Comparison of ENCODE assay signal across 18 mouse cellular contexts in genomic region chr19:55938254-55939046, GRCm38 (mm10).
A peak's percentile ranks its signal among the peaks of the same experiment; 100 is the strongest.
DNase-seq lines count a peak whose midpoint lies in the region; ATAC-seq and TF ChIP-seq lines count a peak whose summit lies in the region.
"Had no signal": no experiment of that assay in that cellular context is flagged by ENCODE, and none has a peak within 500 bp of the region (broad histone marks: within the 10 kb centered on the region; RNA-seq: fewer than 3 reads in every experiment).

No protein-coding gene starts in this region.

- H3K9me3 ChIP-seq in forebrain, embryonic 10.5 days: no peaks in the 10 kb centered on the region
- no peaks in the 10 kb centered on the region for H3K9me3 ChIP-seq in forebrain, embryonic 13.5 days (replicated peaks)
- no peaks in the 10 kb centered on the region for H3K9me3 ChIP-seq in midbrain, embryonic 11.5 days (ENCODE audit: control insufficient read depth, low read length)
- no peaks in the 10 kb centered on the region for H3K9me3 ChIP-seq in midbrain, embryonic 14.5 days (ENCODE audit: control insufficient read depth, low read length)
- no peaks in the 10 kb centered on the region for H3K9me3 ChIP-seq in liver, postnatal 0 days (ENCODE audit: low read length)
- H3K9me3 ChIP-seq: lung, embryonic 15.5 days; neural tube, embryonic 12.5 days had no signal

- no peak overlapping the region for H3K4me2 ChIP-seq in forebrain, embryonic 13.5 days
- no peak overlapping the region for H3K4me2 ChIP-seq in midbrain, embryonic 11.5 days
- H3K4me2 ChIP-seq in midbrain, embryonic 14.5 days (ENCODE audit: low read length): no peak overlapping the region
- H3K4me2 ChIP-seq in liver, postnatal 0 days (ENCODE audit: low read depth, low read length): peak overlapping the region; percentile 63
- H3K4me2 ChIP-seq: hindbrain, embryonic 14.5 days; lung, embryonic 15.5 days; neural tube, embryonic 12.5 days had no signal

- no peak for DNase-seq in forebrain, embryonic 10.5 days (ENCODE audit: extremely low spot score, low spot score)
- DNase-seq in midbrain, embryonic 11.5 days (ENCODE audit: low spot score, missing footprints): peak; percentile 56
- no peak for DNase-seq in midbrain, embryonic 14.5 days
- peak; percentile 17 for DNase-seq in liver, postnatal 0 days
- no peak for DNase-seq in retina, postnatal 1 day
- no peak for DNase-seq in Muller cell, postnatal 12 days (ENCODE audit: inconsistent ontology term)
- DNase-seq: cerebellum, adult 18-20 months; embryo, embryonic 11 days; gastrocnemius, postnatal 10 days; kidney, adult 9 months; layer of hippocampus, postnatal 36 days; left cerebral cortex, postnatal 4 days; thymus, postnatal 4 days had no signal

- TF ChIP-seq EP300 in liver, postnatal 0 days (IDR thresholded peaks at IDR 0.05; ENCODE audit: low read depth): peak; percentile 99

- H3K4me1 ChIP-seq in forebrain, embryonic 10.5 days: peaks cover 39% of the 10 kb centered on the region
- peaks cover 34% of the 10 kb centered on the region for H3K4me1 ChIP-seq in forebrain, embryonic 13.5 days
- H3K4me1 ChIP-seq in midbrain, embryonic 11.5 days (ENCODE audit: control insufficient read depth, insufficient read depth, low read length): peaks cover 7% of the 10 kb centered on the region
- H3K4me1 ChIP-seq in midbrain, embryonic 14.5 days (ENCODE audit: control insufficient read depth, insufficient read depth, low read length): peaks cover 3% of the 10 kb centered on the region
- H3K4me1 ChIP-seq in liver, postnatal 0 days (ENCODE audit: insufficient read depth): peaks cover 38% of the 10 kb centered on the region
- H3K4me1 ChIP-seq: lung, embryonic 15.5 days had no signal

- ATAC-seq in forebrain, embryonic 13.5 days: no peak
- no peak for ATAC-seq in midbrain, embryonic 11.5 days (ENCODE audit: low FRiP score)
- no peak for ATAC-seq in midbrain, embryonic 14.5 days (ENCODE audit: low FRiP score, low TSS enrichment)
- peak; percentile 55 for ATAC-seq in erythroid progenitor cell, adult 5-6 weeks (replicated peaks; ENCODE audit: low FRiP score, poor library complexity, severe bottlenecking)
- ATAC-seq in liver, postnatal 0 days: peak; percentile 50

- H3K36me3 ChIP-seq in forebrain, embryonic 10.5 days (replicated peaks): no peaks in the 10 kb centered on the region
- H3K36me3 ChIP-seq in forebrain, embryonic 13.5 days (ENCODE audit: poor library complexity, severe bottlenecking): no peaks in the 10 kb centered on the region
- no peaks in the 10 kb centered on the region for H3K36me3 ChIP-seq in midbrain, embryonic 11.5 days (ENCODE audit: control insufficient read depth, insufficient read depth, low read length)
- H3K36me3 ChIP-seq in midbrain, embryonic 14.5 days (ENCODE audit: control insufficient read depth, insufficient read depth, low read length): no peaks in the 10 kb centered on the region
- H3K36me3 ChIP-seq in liver, postnatal 0 days (replicated peaks; ENCODE audit: insufficient read depth, low read length): no peaks in the 10 kb centered on the region
- H3K36me3 ChIP-seq: lung, embryonic 15.5 days; neural tube, embryonic 12.5 days had no signal

- peaks cover 37% of the 10 kb centered on the region for H3K27me3 ChIP-seq in forebrain, embryonic 10.5 days (ENCODE audit: poor library complexity, severe bottlenecking)
- peaks cover 44% of the 10 kb centered on the region for H3K27me3 ChIP-seq in forebrain, embryonic 13.5 days
- H3K27me3 ChIP-seq in midbrain, embryonic 11.5 days (ENCODE audit: control insufficient read depth, insufficient read depth, low read length): no peaks in the 10 kb centered on the region
- H3K27me3 ChIP-seq in midbrain, embryonic 14.5 days (ENCODE audit: control insufficient read depth, insufficient read depth, low read length): no peaks in the 10 kb centered on the region
- H3K27me3 ChIP-seq in liver, postnatal 0 days (ENCODE audit: insufficient read depth, low read length): no peaks in the 10 kb centered on the region
- H3K27me3 ChIP-seq: lung, embryonic 15.5 days; neural tube, embryonic 12.5 days had no signal

- TF ChIP-seq CTCF in liver, postnatal 0 days (IDR thresholded peaks at IDR 0.05; ENCODE audit: low read depth): no peak

- H3K4me3 ChIP-seq in forebrain, embryonic 10.5 days: no peak overlapping the region
- no peak overlapping the region for H3K4me3 ChIP-seq in forebrain, embryonic 13.5 days
- no peak overlapping the region for H3K4me3 ChIP-seq in midbrain, embryonic 11.5 days (ENCODE audit: low read depth, low read length)
- no peak overlapping the region for H3K4me3 ChIP-seq in midbrain, embryonic 14.5 days (replicated peaks; ENCODE audit: low read depth, low read length)
- peak overlapping the region; percentile 35; the same call in 1 of the 2 replicates for H3K4me3 ChIP-seq in liver, postnatal 0 days (ENCODE audit: low read depth, low read length)
- H3K4me3 ChIP-seq: lung, embryonic 15.5 days; neural tube, embryonic 12.5 days had no signal

- H3K27ac ChIP-seq in forebrain, embryonic 10.5 days: peak overlapping the region; percentile 48; the same call in 1 of the 2 replicates
- no peak overlapping the region for H3K27ac ChIP-seq in forebrain, embryonic 13.5 days
- no peak overlapping the region for H3K27ac ChIP-seq in midbrain, embryonic 11.5 days (ENCODE audit: low read depth, low read length)
- H3K27ac ChIP-seq in midbrain, embryonic 14.5 days (replicated peaks; ENCODE audit: low read depth, low read length): no peak overlapping the region
- H3K27ac ChIP-seq in liver, postnatal 0 days (ENCODE audit: low read depth): peak overlapping the region; percentile 93
- H3K27ac ChIP-seq: hindbrain, embryonic 14.5 days; lung, embryonic 15.5 days; neural tube, embryonic 12.5 days had no signal

- 94% methylated on average over 21 of the region's 21 CpGs for WGBS in forebrain, embryonic 10.5 days
- 91% methylated on average over 21 of the region's 21 CpGs for WGBS in forebrain, embryonic 13.5 days
- 93% methylated on average over 21 of the region's 21 CpGs for whole genome bisulfite sequencing in midbrain, embryonic 11.5 days
- WGBS in midbrain, embryonic 14.5 days: 94% methylated on average over 21 of the region's 21 CpGs
- WGBS in liver, postnatal 0 days (ENCODE audit: insufficient replicate concordance): 65% methylated on average over 21 of the region's 21 CpGs

- H3K9ac ChIP-seq in forebrain, embryonic 13.5 days: no peak overlapping the region
- no peak overlapping the region for H3K9ac ChIP-seq in midbrain, embryonic 11.5 days (ENCODE audit: low read length)
- no peak overlapping the region for H3K9ac ChIP-seq in midbrain, embryonic 14.5 days (replicated peaks; ENCODE audit: low read length)
- peak overlapping the region; percentile 53 for H3K9ac ChIP-seq in liver, postnatal 0 days (replicated peaks)
- H3K9ac ChIP-seq: hindbrain, embryonic 14.5 days; lung, embryonic 15.5 days; neural tube, embryonic 12.5 days had no signal

Comparison
In these comparisons a context has a peak if more than half of its experiments do, and no peak if none do; other contexts are left out.
1. DNase-seq: peak in midbrain, embryonic 11.5 days (single experiment) and liver, postnatal 0 days (single experiment); none in forebrain, embryonic 10.5 days (single experiment), midbrain, embryonic 14.5 days (single experiment), retina, postnatal 1 day (single experiment) and Muller cell, postnatal 12 days (single experiment).
2. H3K27ac ChIP-seq: peak in forebrain, embryonic 10.5 days (single experiment) and liver, postnatal 0 days (single experiment); none in forebrain, embryonic 13.5 days (single experiment), midbrain, embryonic 11.5 days (single experiment) and midbrain, embryonic 14.5 days (single experiment).
3. ATAC-seq: peak in erythroid progenitor cell, adult 5-6 weeks (single experiment) and liver, postnatal 0 days (single experiment); none in forebrain, embryonic 13.5 days (single experiment), midbrain, embryonic 11.5 days (single experiment) and midbrain, embryonic 14.5 days (single experiment).